Mouse (Mus musculus) embryonic facial prominence, embryonic 11.5 days (tissue): ENCODE results near the gene Serpinf2. TPM values are rescaled to one million over a fixed set of nuclear protein-coding genes. Genes with fewer than 3 reads are reported as not detected.

Source experiments
- ATAC-seq: fragments of 200-750 bp; cut with Nextera tagmentation; replicated peaks from 2 replicates; pipeline ENCODE4 v1.8.0; 2017; ENCODE audit warnings: low read depth; ENCODE audit not compliant: insufficient number of reproducible peaks, low FRiP score, low TSS enrichment
- DNase-seq: peaks from one replicate; pipeline ENCODE4 v3.0.0-alpha.2; 2015; ENCODE audit warnings: low spot score
- H3K27ac ChIP-seq: fragments of 300-500 bp; sonication (generic); replicated peaks from 2 replicates; pipeline ENCODE4 v1.5.1; 2014; ENCODE audit warnings: mild to moderate bottlenecking, low read depth, low read length, control low read depth
- H3K27me3 ChIP-seq: fragments of 300-500 bp; sonication (generic); 2 replicates; pipeline ENCODE4 v1.6.1; 2014; ENCODE audit warnings: mild to moderate bottlenecking, low read length, moderate library complexity, mixed read lengths; ENCODE audit not compliant: control insufficient read depth, insufficient read depth
- H3K36me3 ChIP-seq: fragments of 300-500 bp; sonication (generic); replicated peaks from 2 replicates; pipeline ENCODE4 v1.6.1; 2014; ENCODE audit warnings: low read depth, mild to moderate bottlenecking, low read length, moderate library complexity, mixed read lengths; ENCODE audit not compliant: control insufficient read depth, insufficient read depth
- H3K4me1 ChIP-seq: fragments of 300-500 bp; sonication (generic); 2 replicates; pipeline ENCODE4 v1.6.1; 2014; ENCODE audit warnings: low read length, mixed read lengths; ENCODE audit not compliant: control insufficient read depth, insufficient read depth
- H3K4me2 ChIP-seq: fragments of 300-500 bp; sonication (generic); 2 replicates; pipeline ENCODE4 v1.6.1; 2014; ENCODE audit warnings: low read depth, mild to moderate bottlenecking, control low read depth, low read length, moderate library complexity
- H3K4me3 ChIP-seq: fragments of 300-500 bp; sonication (generic); 2 replicates; pipeline ENCODE4 v1.5.1; 2014; ENCODE audit warnings: low read depth, low read length, control low read depth
- H3K9ac ChIP-seq: fragments of 300-500 bp; sonication (generic); replicated peaks from 2 replicates; pipeline ENCODE4 v1.6.1; 2014; ENCODE audit warnings: mild to moderate bottlenecking, control low read depth, low read length
- H3K9me3 ChIP-seq: fragments of 300-500 bp; sonication (generic); replicated peaks from 2 replicates; pipeline ENCODE4 v1.6.1; 2016; ENCODE audit warnings: mild to moderate bottlenecking, low read length, inconsistent platforms, mixed read lengths; ENCODE audit not compliant: control insufficient read depth
- WGBS: fragments of 180-500 bp; shearing (Covaris S2); extraction: QIAGEN DNeasy Blood & Tissue Kit; methylation state at CpG from one replicate; pipeline ENCODE4 v1.1.7; 2014; 5-methylcytosine and 5-hydroxymethylcytosine counted together
- polyA plus RNA-seq: library from polyadenylated mRNA; unstranded; fragments of >200 nt; fragmentation: Nextera tagmentation; extraction: Ambion mirVana; gene quantifications from 2 replicates; pipeline ENCODE4 v1.2.1, GENCODE M21; 2014

The Serpinf2 gene
- polyA plus RNA-seq, 1 experiment from 2014 or later: 0.34 TPM

DNA sequence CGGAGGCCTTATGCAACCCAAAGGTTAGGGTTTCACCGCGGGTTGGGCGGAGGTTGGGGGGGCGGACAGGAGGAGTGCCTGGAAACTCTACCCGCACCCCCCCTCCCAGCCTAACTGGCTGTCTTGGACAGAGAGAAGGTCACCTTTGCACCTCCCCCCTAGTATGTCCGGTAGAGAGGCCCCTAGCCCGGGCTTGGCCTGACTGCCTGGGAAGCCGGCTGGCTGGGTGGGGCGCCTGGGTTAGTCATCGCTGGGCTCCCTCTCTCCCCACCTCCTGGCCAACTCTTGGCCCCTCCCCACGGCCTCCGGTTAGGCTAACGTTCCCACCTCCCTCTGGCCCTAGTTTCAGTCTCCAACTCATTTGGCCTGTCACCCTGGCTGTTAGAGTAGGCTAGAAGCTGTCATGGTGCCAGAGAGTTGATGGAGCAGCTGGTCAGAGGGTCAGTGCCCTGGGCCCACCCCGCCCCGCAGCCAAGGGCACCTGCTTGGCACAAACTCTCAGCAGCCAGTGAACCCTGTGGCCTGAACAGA, 22.9 kb upstream of the Serpinf2 start:
- peaks cover 6% of the 10 kb centered on the region; the same call in 1 of the 2 replicates for H3K4me1 ChIP-seq
- no peaks in the 10 kb centered on the region for H3K36me3 ChIP-seq
- H3K4me3 ChIP-seq: peak overlapping the region; percentile 63
- H3K9ac ChIP-seq: peak overlapping the region; percentile 58
- no peaks in the 10 kb centered on the region for H3K27me3 ChIP-seq
- H3K4me2 ChIP-seq: peak overlapping the region; percentile 95
- DNase-seq (peak; percentile 12), ATAC-seq (no peak)
- peak overlapping the region; percentile 44; the same call in 1 of the 2 replicates for H3K27ac ChIP-seq
- 4% methylated on average over 16 of the region's 16 CpGs for WGBS
- no peaks in the 10 kb centered on the region for H3K9me3 ChIP-seq

- 0 out of 2 replicates have a peak overlapping the region, but pooled peaks have one; percentile 44 for H3K27ac ChIP-seq
- peak; percentile 46 for ATAC-seq
- H3K36me3 ChIP-seq: no peaks in the 10 kb centered on the region
- no peaks in the 10 kb centered on the region for H3K9me3 ChIP-seq
- DNase-seq: no peak
- peaks cover 6% of the 10 kb centered on the region; the same call in 1 of the 2 replicates for H3K4me1 ChIP-seq
- peak overlapping the region; percentile 63 for H3K4me3 ChIP-seq
- peak overlapping the region; percentile 95 for H3K4me2 ChIP-seq
- H3K9ac ChIP-seq: peak overlapping the region; percentile 58
- H3K27me3 ChIP-seq: no peaks in the 10 kb centered on the region
- WGBS: under 1% methylated on average over 30 of the region's 30 CpGs
These were observed 22.4 kb upstream of the Serpinf2 start for GRCm38 (mm10) chr11:75461743-75462252.

DNA sequence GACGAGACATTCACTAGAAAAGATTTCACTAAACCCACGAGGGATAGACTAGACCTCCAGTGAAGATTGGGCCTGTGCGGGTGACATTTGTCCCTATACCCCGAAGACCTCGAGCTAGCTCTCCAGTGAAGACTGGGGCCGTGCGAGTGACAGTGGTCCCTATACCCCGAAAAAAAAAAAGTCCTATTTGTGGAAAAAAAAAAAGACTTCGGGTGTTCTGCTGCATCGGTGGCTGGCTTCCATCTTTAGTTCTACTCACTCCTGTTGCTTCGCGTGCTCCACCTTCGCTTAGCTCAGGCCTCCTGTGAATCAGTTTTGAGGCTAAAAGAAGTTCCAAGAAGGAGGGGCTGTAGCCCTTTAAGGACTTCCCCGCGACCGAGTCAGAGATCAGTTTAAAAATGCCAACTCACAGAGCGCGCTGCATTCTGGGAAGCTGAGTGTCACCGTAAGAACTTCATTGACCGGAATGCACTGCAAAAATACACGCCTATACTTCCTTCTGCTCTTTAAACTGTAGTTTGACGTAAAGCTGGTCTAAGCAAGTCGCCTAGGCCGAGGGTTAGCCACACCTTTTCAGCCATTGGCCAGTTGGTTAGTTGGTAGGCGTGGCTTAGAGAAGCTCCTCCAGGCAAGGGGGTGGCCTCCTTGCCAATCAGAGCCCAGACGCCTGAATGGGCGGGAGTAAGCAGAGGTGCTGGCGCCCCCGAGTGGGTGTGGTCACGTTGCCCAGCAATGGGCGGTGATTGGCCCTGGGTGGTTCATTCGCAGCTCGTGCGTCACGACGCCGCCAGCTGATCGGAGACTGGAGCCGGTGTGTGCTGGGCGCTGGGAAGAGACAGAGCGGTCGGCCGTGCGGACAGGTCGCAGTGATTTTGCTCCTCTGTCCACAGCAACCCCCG, 21.7 kb upstream of the Serpinf2 start, which contains the start of gene Tlcd2:
Gene Tlcd2 (plus strand): TSS at position 872 of the 899 bp plus-strand sequence.
- Histone ChIP-seq H3K9ac (peak within 1 kb of the TSS; percentile 59), H3K36me3 (no peaks in the 10 kb centered on the region), H3K9me3 (no peaks in the 10 kb centered on the region), H3K27ac (peak within 1 kb of the TSS; percentile 78), H3K27me3 (no peaks in the 10 kb centered on the region), H3K4me3 (peak within 1 kb of the TSS; percentile 63), H3K4me1 (peaks cover 6% of the 10 kb centered on the region; the same call in 1 of the 2 replicates), H3K4me2 (peak within 1 kb of the TSS; percentile 95)
- ATAC-seq (peak; percentile 93), DNase-seq (peak; percentile 100)
- under 1% methylated on average over 46 of the region's 46 CpGs for WGBS

DNA sequence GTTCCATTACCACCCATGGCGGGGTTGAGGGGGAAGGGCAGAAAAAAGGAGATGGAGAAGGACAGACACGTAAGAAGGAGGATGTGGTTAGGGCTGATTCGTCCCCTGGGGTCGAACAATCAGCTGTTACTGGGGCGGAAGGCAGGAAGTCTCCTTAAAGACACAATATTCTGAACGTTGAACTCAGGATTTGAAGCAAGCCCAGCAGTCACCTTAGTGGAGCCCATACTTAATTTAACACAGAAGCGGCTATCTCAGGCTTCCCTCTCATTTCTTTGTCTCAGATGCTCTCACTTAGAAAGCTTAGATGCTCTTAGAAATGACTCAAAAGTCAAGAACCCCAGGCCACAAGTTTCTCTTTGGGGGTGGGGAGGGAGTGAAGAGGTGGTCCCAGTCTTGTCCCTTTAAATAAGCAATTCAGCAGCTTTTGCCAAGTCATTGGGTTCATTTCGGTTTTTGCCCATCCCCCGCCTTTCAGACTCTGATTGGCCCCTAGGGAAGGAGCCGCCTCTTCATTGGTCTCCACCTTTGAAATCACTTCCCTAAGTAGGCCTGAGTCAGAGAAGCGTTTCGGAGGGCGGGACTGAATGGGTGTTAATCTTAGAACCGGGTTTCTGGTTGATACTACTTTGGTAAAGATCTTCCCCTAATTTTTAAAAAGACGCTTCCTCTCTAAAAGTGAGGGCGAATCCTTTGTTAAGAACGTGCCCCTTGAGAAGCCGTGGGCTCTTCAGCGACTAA, 20.9 kb upstream of the Serpinf2 start:
- Histone ChIP-seq H3K4me3 (peak overlapping the region; percentile 41), H3K9me3 (no peaks in the 10 kb centered on the region), H3K27ac (peak overlapping the region; percentile 78), H3K4me1 (peaks cover 6% of the 10 kb centered on the region; the same call in 1 of the 2 replicates), H3K36me3 (no peaks in the 10 kb centered on the region), H3K9ac (peak overlapping the region; percentile 59), H3K27me3 (no peaks in the 10 kb centered on the region), H3K4me2 (peak overlapping the region; percentile 72)
- DNase-seq (peak; percentile 93), ATAC-seq (no peak)
- 2% methylated on average over 19 of the region's 19 CpGs for WGBS

DNA sequence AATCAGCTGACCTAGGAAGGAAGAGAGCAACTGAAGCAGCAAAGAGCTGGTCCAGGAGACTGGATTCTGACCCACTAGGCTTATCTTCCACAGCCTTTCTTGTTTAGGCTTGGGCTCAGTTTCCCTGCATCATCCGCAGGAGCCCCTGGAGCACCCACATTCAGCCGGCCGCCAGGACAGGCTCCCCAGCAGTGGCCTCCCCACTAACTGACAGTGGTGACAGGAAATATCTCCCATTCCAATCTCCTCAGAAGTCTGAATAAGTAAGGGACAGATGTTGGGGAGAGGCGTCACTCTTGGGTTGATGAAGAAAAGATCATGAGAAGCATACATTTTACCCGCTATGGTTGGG, 20.3 kb upstream of the Serpinf2 start:
- no peaks in the 10 kb centered on the region for H3K27me3 ChIP-seq
- DNase-seq (no peak), ATAC-seq (no peak)
- H3K4me2 ChIP-seq: peak overlapping the region; percentile 72
- 28% methylated on average over 5 of the region's 5 CpGs for WGBS
- no peak overlapping the region; the same call in 1 of the 2 replicates for H3K9ac ChIP-seq
- 0 out of 2 replicates have a peak overlapping the region, but pooled peaks have one; percentile 41 for H3K4me3 ChIP-seq
- H3K27ac ChIP-seq: peak overlapping the region; percentile 78; the same call in 1 of the 2 replicates
- peaks cover 6% of the 10 kb centered on the region; the same call in 1 of the 2 replicates for H3K4me1 ChIP-seq
- H3K9me3 ChIP-seq: no peaks in the 10 kb centered on the region
- H3K36me3 ChIP-seq: no peaks in the 10 kb centered on the region

DNA sequence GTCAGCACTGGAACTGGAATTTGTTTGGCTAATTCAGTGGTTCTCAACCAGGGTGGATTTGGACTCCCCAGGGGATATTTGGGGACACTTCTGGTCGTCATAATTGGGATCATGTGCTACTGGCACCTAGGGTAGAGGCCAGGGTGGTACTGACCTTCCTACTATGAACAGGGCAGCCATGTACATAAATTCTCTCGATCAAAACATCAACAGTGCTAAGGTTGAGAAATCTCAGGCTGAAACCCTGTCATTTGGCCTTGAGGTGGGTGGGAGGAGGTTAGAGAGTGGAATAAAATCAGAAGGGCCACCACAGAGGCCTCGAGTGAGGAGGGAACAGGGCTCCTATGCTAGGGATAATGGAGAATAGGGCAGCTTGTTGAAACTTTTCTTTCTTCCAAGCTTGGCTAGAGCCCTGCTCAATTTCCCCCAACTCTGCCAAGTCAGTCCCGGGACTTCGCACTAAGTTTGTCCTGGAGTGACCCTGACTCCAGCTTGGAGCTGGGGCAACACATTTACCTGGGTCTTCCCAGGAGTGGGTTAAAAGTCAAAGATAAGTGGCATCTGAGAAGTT, 19.8 kb upstream of the Serpinf2 start:
- 77% methylated on average over 5 of the region's 5 CpGs for WGBS
- no peak for ATAC-seq
- Histone ChIP-seq H3K4me1 (peaks cover 6% of the 10 kb centered on the region; the same call in 1 of the 2 replicates), H3K36me3 (no peaks in the 10 kb centered on the region), H3K4me3 (no peak overlapping the region), H3K9ac (no peak overlapping the region; the same call in 1 of the 2 replicates), H3K27ac (no peak overlapping the region), H3K4me2 (no peak overlapping the region), H3K27me3 (no peaks in the 10 kb centered on the region), H3K9me3 (no peaks in the 10 kb centered on the region)
- DNase-seq: no peak

- Histone ChIP-seq H3K27me3 (no peaks in the 10 kb centered on the region), H3K36me3 (no peaks in the 10 kb centered on the region), H3K27ac (no peak overlapping the region), H3K4me2 (no peak overlapping the region), H3K4me3 (no peak overlapping the region), H3K9me3 (no peaks in the 10 kb centered on the region), H3K4me1 (peaks cover 11% of the 10 kb centered on the region; the same call in 1 of the 2 replicates), H3K9ac (no peak overlapping the region)
- DNase-seq: no peak
- ATAC-seq: no peak
- WGBS: 80% methylated on average over 8 of the region's 8 CpGs
These were observed 19.2 kb upstream of the Serpinf2 start for GRCm38 (mm10) chr11:75458628-75459041.
